Mouse (Mus musculus): Measurements from ENCODE around the gene Txndc8. TPM values are rescaled to one million over a fixed set of nuclear protein-coding genes. Genes with fewer than 3 reads are reported as not detected.

The Txndc8 gene
- polyA plus RNA-seq (2012; rRNA removed) = not detected in 2 replicates

DNA sequence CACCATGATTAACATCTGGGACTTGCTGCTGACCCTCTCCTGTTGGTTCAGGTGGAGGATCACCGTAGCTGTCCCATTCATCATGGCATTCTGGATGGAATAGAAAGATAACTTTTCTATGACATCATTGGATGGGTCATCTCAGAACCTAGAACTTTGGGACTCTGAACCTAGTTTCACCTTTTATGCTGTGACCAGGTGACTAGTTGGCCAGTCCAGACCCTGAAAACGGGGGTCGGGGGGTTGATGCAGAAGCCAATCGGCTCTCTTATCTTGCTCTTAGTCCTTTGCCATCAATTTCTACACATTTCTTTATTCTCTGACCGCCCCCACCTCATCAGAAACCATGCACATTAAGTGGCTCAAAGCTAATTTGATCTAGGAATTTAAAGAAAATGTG, at the start of gene Txndc8:
TSS of gene Txndc8 (minus strand) at position 101 of the 400 bp plus-strand sequence.

DNA sequence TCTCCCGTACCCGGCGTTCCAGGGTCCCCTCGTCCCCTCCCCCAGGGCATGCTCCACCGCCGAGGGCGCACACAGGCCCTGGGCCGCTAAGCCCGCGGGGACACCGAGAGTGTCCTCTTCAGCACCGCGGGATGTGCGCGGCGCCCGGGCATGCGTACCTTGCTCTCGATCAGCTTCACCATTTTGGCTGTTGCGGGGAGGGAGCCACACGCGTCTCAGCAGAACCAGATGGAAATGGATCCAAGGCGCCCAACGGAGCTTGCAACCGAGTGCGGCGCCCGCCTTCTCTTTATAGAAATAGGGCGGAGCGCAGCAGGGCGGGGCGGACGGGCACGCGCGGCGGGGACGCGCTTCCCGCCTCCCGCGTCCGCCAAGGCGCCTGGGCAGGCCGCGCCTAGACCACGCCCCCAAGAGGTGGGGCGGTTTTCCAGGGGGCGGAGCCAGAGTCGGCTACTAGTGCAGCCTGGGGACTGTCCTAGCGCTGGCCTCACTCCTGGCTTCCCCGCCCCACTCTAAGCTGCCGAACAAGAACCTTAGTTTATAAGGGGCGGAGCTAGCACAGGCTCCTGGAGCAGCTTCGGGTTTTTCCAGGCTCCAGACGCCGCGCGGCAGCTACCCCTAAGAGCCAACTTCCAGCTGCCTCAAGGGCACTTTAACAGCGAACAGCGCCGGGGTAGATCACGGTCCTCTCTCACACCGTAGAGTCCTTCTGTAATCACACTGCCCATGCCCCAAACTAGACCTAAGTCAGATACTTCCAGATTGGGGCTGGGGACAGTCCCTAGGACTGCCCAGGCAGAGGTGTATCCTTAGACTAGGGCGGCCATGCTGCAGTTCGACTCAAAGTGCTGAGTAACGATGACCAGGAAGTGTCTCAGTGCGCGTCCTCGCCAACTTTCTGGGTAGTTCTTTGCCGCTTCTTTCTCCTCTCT, 52.6 kb downstream of the Txndc8 start, which contains the start of gene Txn1:
TSS of gene Txn1 (minus strand) at position 383 of the 932 bp plus-strand sequence.

Other genes starting within 250 kb of the Txndc8 start
- gene D630039A03Rik, start 92.8 kb downstream of the Txndc8 start, polyA plus RNA-seq (2012; rRNA removed) = 3.0 and 3.1 TPM in 2 replicates
- 50.6 and 55.7 TPM in 2 replicates for gene Txn1, start 52.7 kb downstream of the Txndc8 start, polyA plus RNA-seq (2012; rRNA removed)
- 0.96 and 1.8 TPM in 2 replicates for gene Svep1, start 197.7 kb upstream of the Txndc8 start, polyA plus RNA-seq (2012; rRNA removed)

All from stomach, adult 2 months (tissue).